Mouse (Mus musculus): ENCODE data around the gene Mrpl53.

GRCm38 (mm10) chr6:83138056-83138455 lies 29.2 kb downstream of the Mrpl53 start:
- TF ChIP-seq GATA1 (IDR thresholded peaks at IDR 0.05; ENCODE audit: borderline replicate concordance, low read length): no peak
- no peak for TF ChIP-seq FLI1 (IDR thresholded peaks at IDR 0.05; ENCODE audit: low read length)

Measured in megakaryocyte, embryonic 14.5 days (primary cell).